ENCODE assay signal across 24 mouse cellular contexts in the genomic region with DNA sequence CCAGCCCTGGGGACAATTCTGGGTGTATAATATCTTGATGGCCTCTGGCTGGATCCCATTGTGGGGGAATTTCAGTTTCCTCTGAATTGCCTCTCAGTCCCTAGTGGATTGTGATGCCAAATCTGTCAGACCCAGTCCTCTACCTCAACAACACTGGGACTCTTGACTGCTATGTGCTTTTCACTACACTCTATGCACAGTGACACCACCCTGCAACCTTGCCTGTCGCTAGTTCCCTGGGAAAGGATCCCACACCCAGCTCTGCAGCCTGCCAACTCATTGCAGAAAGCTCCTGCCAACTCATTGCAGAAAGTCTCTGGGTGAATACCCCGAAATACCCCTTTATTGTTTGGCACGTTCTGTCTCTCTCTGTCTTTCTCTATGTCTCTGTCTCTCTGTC.
"Had no signal": no experiment of that assay in that cellular context is flagged by ENCODE, and none has a peak within 500 bp of the region (broad histone marks: within the 10 kb centered on the region; RNA-seq: fewer than 3 reads in every experiment).

No protein-coding gene starts in this region.

- H3K9ac ChIP-seq: limb, embryonic 13.5 days; liver, embryonic 12.5 days; liver, embryonic 15.5 days; lung, embryonic 15.5 days; midbrain, embryonic 13.5 days; neural tube, embryonic 13.5 days; stomach, embryonic 15.5 days had no signal

- H3K4me3 ChIP-seq: left cerebral cortex, adult 2 months; limb, embryonic 10.5 days; limb, embryonic 13.5 days; liver, embryonic 12.5 days; liver, embryonic 15.5 days; lung, embryonic 15.5 days; megakaryocyte, embryonic 14.5 days; midbrain, embryonic 10.5 days; midbrain, embryonic 13.5 days; myocyte; neural tube, embryonic 13.5 days; stomach, embryonic 15.5 days had no signal

- H3K36me3 ChIP-seq: limb, embryonic 10.5 days; limb, embryonic 13.5 days; liver, embryonic 12.5 days; liver, embryonic 15.5 days; lung, embryonic 15.5 days; midbrain, embryonic 10.5 days; midbrain, embryonic 13.5 days; neural tube, embryonic 13.5 days; stomach, embryonic 15.5 days had no signal

- DNase-seq: kidney, postnatal 36 days; layer of hippocampus, postnatal 36 days; liver; lung, adult 18-20 months; lung, postnatal 10 days; lung, postnatal 36 days; retina, postnatal 1 day; right cerebral cortex, postnatal 25 days; spleen, adult 18-20 months; thymus, postnatal 36 days had no signal

- H3K9me3 ChIP-seq: limb, embryonic 10.5 days; limb, embryonic 13.5 days; liver, embryonic 12.5 days; liver, embryonic 15.5 days; lung, embryonic 15.5 days; megakaryocyte, embryonic 14.5 days; midbrain, embryonic 10.5 days; midbrain, embryonic 13.5 days; neural tube, embryonic 13.5 days; stomach, embryonic 15.5 days had no signal

- H3K4me2 ChIP-seq: limb, embryonic 13.5 days; liver, embryonic 12.5 days; liver, embryonic 15.5 days; lung, embryonic 15.5 days; midbrain, embryonic 13.5 days; neural tube, embryonic 13.5 days; stomach, embryonic 15.5 days had no signal

- H3K4me1 ChIP-seq: limb, embryonic 10.5 days; limb, embryonic 13.5 days; liver, embryonic 12.5 days; liver, embryonic 15.5 days; lung, embryonic 15.5 days; midbrain, embryonic 10.5 days; midbrain, embryonic 13.5 days; neural tube, embryonic 13.5 days; stomach, embryonic 15.5 days had no signal

- H3K27ac ChIP-seq: kidney, postnatal 0 days; left cerebral cortex, adult 2 months; limb, embryonic 10.5 days; limb, embryonic 13.5 days; liver, embryonic 12.5 days; liver, embryonic 15.5 days; lung, embryonic 15.5 days; midbrain, embryonic 10.5 days; midbrain, embryonic 13.5 days; neural tube, embryonic 13.5 days; stomach, embryonic 15.5 days had no signal

- H3K27me3 ChIP-seq: limb, embryonic 13.5 days; liver, embryonic 12.5 days; liver, embryonic 15.5 days; lung, embryonic 15.5 days; megakaryocyte, embryonic 14.5 days; midbrain, embryonic 13.5 days; neural tube, embryonic 13.5 days; stomach, embryonic 15.5 days had no signal

- ATAC-seq: liver, embryonic 12.5 days; midbrain, embryonic 13.5 days; midbrain, embryonic 16.5 days had no signal
